Mouse (Mus musculus): ENCODE measurements around the gene Ccnq. TPM values are rescaled to one million over a fixed set of nuclear protein-coding genes. Genes with fewer than 3 reads are reported as not detected.

The Ccnq gene
- polyA plus RNA-seq, 1 experiment from 2014 or later, result 40.1 TPM

GRCm38 (mm10) chr11:78721419-78721818 is 30.1 kb downstream of the Ccnq start:
- Histone ChIP-seq H3K4me1 (no peaks in the 10 kb centered on the region), H3K9me3 (no peaks in the 10 kb centered on the region), H3K36me3 (replicated peaks) (no peaks in the 10 kb centered on the region), H3K4me3 (no peak overlapping the region), H3K27me3 (ENCODE audit: poor library complexity, severe bottlenecking) (no peaks in the 10 kb centered on the region), H3K27ac (no peak overlapping the region)
- no peak for DNase-seq (ENCODE audit: extremely low spot score, low spot score)
- WGBS, result 85% methylated on average over 2 of the region's 2 CpGs

- Histone ChIP-seq H3K27me3 (ENCODE audit: poor library complexity, severe bottlenecking) (no peaks in the 10 kb centered on the region), H3K4me1 (no peaks in the 10 kb centered on the region), H3K4me3 (no peak overlapping the region), H3K27ac (no peak overlapping the region), H3K9me3 (no peaks in the 10 kb centered on the region), H3K36me3 (replicated peaks) (no peaks in the 10 kb centered on the region)
- no peak for DNase-seq (ENCODE audit: extremely low spot score, low spot score)
- 76% methylated on average over 4 of the region's 4 CpGs for WGBS
These were observed 33.9 kb downstream of the Ccnq start for GRCm38 (mm10) chr11:78717655-78718054.

DNA sequence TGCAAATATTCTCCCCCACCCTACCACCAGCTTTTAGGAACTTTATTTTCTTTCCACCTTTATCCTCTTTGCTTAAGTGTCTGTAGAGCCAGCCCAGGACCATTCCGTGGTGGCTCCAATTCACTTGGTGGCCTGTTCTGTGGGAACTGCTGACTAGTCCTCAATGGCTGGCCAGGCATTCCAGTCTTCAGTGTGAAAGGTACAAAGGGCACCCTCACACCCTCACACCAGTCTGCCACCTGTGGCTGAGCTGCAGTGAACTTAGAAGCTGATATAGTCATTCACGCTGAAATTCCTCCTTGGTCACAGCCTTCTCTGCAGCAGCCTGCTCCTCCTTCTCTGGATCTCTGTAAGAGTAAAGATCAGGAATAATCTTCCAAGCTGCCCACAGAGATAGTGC is 42.9 kb downstream of the Ccnq start:
- Histone ChIP-seq H3K27me3 (ENCODE audit: poor library complexity, severe bottlenecking) (no peaks in the 10 kb centered on the region), H3K27ac (no peak overlapping the region), H3K9me3 (no peaks in the 10 kb centered on the region), H3K4me1 (no peaks in the 10 kb centered on the region), H3K36me3 (replicated peaks) (no peaks in the 10 kb centered on the region), H3K4me3 (no peak overlapping the region)
- no peak for DNase-seq (ENCODE audit: extremely low spot score, low spot score)
- 89% methylated on average over 2 of the region's 2 CpGs for WGBS

DNA sequence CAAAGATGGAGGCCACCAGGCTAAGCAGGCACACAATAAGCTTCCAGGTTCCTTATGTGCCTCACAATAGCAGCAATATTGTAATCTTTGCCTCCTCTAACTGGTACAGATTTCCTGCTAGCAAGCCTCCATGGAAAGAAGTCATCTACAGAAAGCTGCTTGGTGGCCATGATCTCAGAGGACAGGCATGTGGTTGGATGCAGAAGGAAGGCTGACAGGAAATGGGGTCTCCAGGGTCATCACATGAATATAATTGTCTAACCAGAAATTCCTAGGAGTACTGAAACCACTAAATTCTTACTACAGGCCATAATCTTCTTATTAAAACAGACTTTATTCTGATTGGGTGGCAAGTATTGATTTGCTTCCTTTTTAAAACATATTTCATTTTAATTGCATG is 45.5 kb downstream of the Ccnq start:
- no peaks in the 10 kb centered on the region; the same call in 1 of the 2 replicates for H3K27me3 ChIP-seq (ENCODE audit: poor library complexity, severe bottlenecking)
- no peak for DNase-seq (ENCODE audit: extremely low spot score, low spot score)
- H3K4me3 ChIP-seq, result no peak overlapping the region

GRCm38 (mm10) chr11:78703085-78703484 is 48.4 kb downstream of the Ccnq start:
- H3K36me3 ChIP-seq (replicated peaks), result no peaks in the 10 kb centered on the region
- no peak for DNase-seq (ENCODE audit: extremely low spot score, low spot score)
- H3K9me3 ChIP-seq, result no peaks in the 10 kb centered on the region
- H3K4me1 ChIP-seq, result no peaks in the 10 kb centered on the region
- H3K27ac ChIP-seq, result no peak overlapping the region
- 90% methylated on average over 5 of the region's 5 CpGs for WGBS
- H3K27me3 ChIP-seq (ENCODE audit: poor library complexity, severe bottlenecking), result peaks cover 3% of the 10 kb centered on the region
- no peak overlapping the region for H3K4me3 ChIP-seq

More for the DNA sequence above, 45.5 kb downstream of the Ccnq start:
- no peak overlapping the region for H3K27ac ChIP-seq
- H3K36me3 ChIP-seq (replicated peaks), result no peaks in the 10 kb centered on the region
- no peaks in the 10 kb centered on the region for H3K9me3 ChIP-seq
- no peaks in the 10 kb centered on the region for H3K4me1 ChIP-seq

- H3K27me3 ChIP-seq (ENCODE audit: poor library complexity, severe bottlenecking), result peaks cover 3% of the 10 kb centered on the region
These were observed 49.2 kb downstream of the Ccnq start for GRCm38 (mm10) chr11:78702319-78702718.

More at GRCm38 (mm10) chr11:78702319-78702718, 49.2 kb downstream of the Ccnq start:
- WGBS, result 79% methylated on average over 3 of the region's 3 CpGs
- DNase-seq (ENCODE audit: extremely low spot score, low spot score), result no peak
- H3K36me3 ChIP-seq (replicated peaks), result no peaks in the 10 kb centered on the region
- H3K27ac ChIP-seq, result no peak overlapping the region
- no peaks in the 10 kb centered on the region for H3K4me1 ChIP-seq
- H3K4me3 ChIP-seq, result no peak overlapping the region
- H3K9me3 ChIP-seq, result no peaks in the 10 kb centered on the region

Small RNAs within 50 kb of the gene (microRNA-seq; reads per million reads assigned to microRNA genes)
- gene Gm23840, result not detected

Other genes with a start within 250 kb of the Ccnq start
- not detected in 2 replicates for gene Sebox, start 248.3 kb downstream of the Ccnq start, polyA plus RNA-seq (2016; fragmentation: Nextera tagmentation; extraction: Ambion mirVana)
- gene Tmem199, start 239.6 kb downstream of the Ccnq start, polyA plus RNA-seq (2016; fragmentation: Nextera tagmentation; extraction: Ambion mirVana), result 76.7 and 78.5 TPM in 2 replicates
- gene Poldip2, start 239.5 kb downstream of the Ccnq start, polyA plus RNA-seq (2016; fragmentation: Nextera tagmentation; extraction: Ambion mirVana), result 144 and 148 TPM in 2 replicates
- gene Tnfaip1, start 215.4 kb downstream of the Ccnq start, polyA plus RNA-seq (2016; fragmentation: Nextera tagmentation; extraction: Ambion mirVana), result 96.4 and 97.2 TPM in 2 replicates
- gene Ift20, start 215.4 kb downstream of the Ccnq start, polyA plus RNA-seq (2016; fragmentation: Nextera tagmentation; extraction: Ambion mirVana), result 75.9 and 78.8 TPM in 2 replicates
- gene Tmem97, start 201.0 kb downstream of the Ccnq start, polyA plus RNA-seq (2016; fragmentation: Nextera tagmentation; extraction: Ambion mirVana), result 106 and 111 TPM in 2 replicates
- gene Nlk, start 54.4 kb downstream of the Ccnq start, polyA plus RNA-seq (2016; fragmentation: Nextera tagmentation; extraction: Ambion mirVana), result 14.1 and 20.4 TPM in 2 replicates
- 23.4 and 26.2 TPM in 2 replicates for gene Lyrm9, start 74.9 kb upstream of the Ccnq start, polyA plus RNA-seq (2016; fragmentation: Nextera tagmentation; extraction: Ambion mirVana)
- 0.89 and 0.93 TPM in 2 replicates for gene Nos2, start 169.1 kb upstream of the Ccnq start, polyA plus RNA-seq (2016; fragmentation: Nextera tagmentation; extraction: Ambion mirVana)
- gene Lgals9, start 233.2 kb upstream of the Ccnq start, polyA plus RNA-seq (2016; fragmentation: Nextera tagmentation; extraction: Ambion mirVana), result 2.0 and 2.6 TPM in 2 replicates

Measured in forebrain, embryonic 10.5 days (tissue).